Mouse (Mus musculus) lung, postnatal 0 days (tissue): ENCODE results near the gene Atp13a2.

ENCODE experiments used
- CTCF ChIP-seq: IDR thresholded peaks from 2 replicates; pipeline ENCODE4 v1.5.1; 2016; ENCODE audit warnings: antibody characterized with exemption, mild to moderate bottlenecking
- EP300 ChIP-seq: IDR thresholded peaks from 2 replicates; pipeline ENCODE4 v1.6.1; 2016; ENCODE audit warnings: antibody characterized with exemption, mild to moderate bottlenecking, control low read depth

GRCm38 (mm10) chr4:140960781-140961466 is 25.7 kb upstream of the Atp13a2 start, which contains the start of gene Sdhb:
- TF ChIP-seq CTCF = no peak
- TF ChIP-seq EP300 = peak; percentile 28; the same call in 1 of the 2 replicates
